Mouse (Mus musculus) stomach, postnatal 0 days (tissue): Measurements from ENCODE around the gene Mthfd1. TPM values are rescaled to one million over a fixed set of nuclear protein-coding genes. Genes with fewer than 3 reads are reported as not detected.
A peak's percentile ranks its signal among the peaks of the same experiment; 100 is the strongest.

Experiments
- ATAC-seq: fragments of 200-750 bp; cut with Nextera tagmentation; 2 replicates; pipeline ENCODE4 v1.8.0; 2017; ENCODE audit not compliant: low FRiP score, low TSS enrichment
- DNase-seq: peaks from one replicate; pipeline ENCODE4 v3.0.0-alpha.2; 2016; ENCODE audit warnings: low spot score
- H3K27ac ChIP-seq: fragments of 300-500 bp; sonication (generic); replicated peaks from 2 replicates; pipeline ENCODE4 v1.5.1; 2014; ENCODE audit warnings: mild to moderate bottlenecking, control low read depth
- H3K27me3 ChIP-seq: fragments of 300-500 bp; sonication (generic); 2 replicates; pipeline ENCODE4 v1.6.1; 2014; ENCODE audit warnings: low read length; ENCODE audit not compliant: control insufficient read depth, insufficient read depth
- H3K36me3 ChIP-seq: fragments of 300-500 bp; sonication (generic); 2 replicates; pipeline ENCODE4 v1.6.1; 2014; ENCODE audit warnings: low read length, mixed read lengths; ENCODE audit not compliant: control insufficient read depth, insufficient read depth
- H3K4me1 ChIP-seq: fragments of 300-500 bp; sonication (generic); replicated peaks from 2 replicates; pipeline ENCODE4 v1.6.1; 2014; ENCODE audit warnings: antibody characterized with exemption; ENCODE audit not compliant: control insufficient read depth, insufficient read depth
- H3K4me2 ChIP-seq: fragments of 300-500 bp; sonication (generic); replicated peaks from 2 replicates; pipeline ENCODE4 v1.6.1; 2014; ENCODE audit warnings: low read depth, mild to moderate bottlenecking, control low read depth, moderate library complexity
- H3K4me3 ChIP-seq: fragments of 300-500 bp; sonication (generic); 2 replicates; pipeline ENCODE4 v1.5.1; 2014; ENCODE audit warnings: low read depth, low read length, control low read depth
- H3K9ac ChIP-seq: fragments of 300-500 bp; sonication (generic); 2 replicates; pipeline ENCODE4 v1.6.1; 2014; ENCODE audit warnings: mild to moderate bottlenecking, low read length, control low read depth, mixed read lengths
- H3K9me3 ChIP-seq: fragments of 300-500 bp; sonication (generic); 2 replicates; pipeline ENCODE4 v1.6.1; 2016; ENCODE audit warnings: low read length; ENCODE audit not compliant: control insufficient read depth
- CTCF ChIP-seq: IDR thresholded peaks from 2 replicates; pipeline ENCODE4 v1.5.1; 2016; ENCODE audit warnings: antibody characterized with exemption, low read depth, mild to moderate bottlenecking, moderate library complexity
- EP300 ChIP-seq: optimal IDR thresholded peaks from 2 replicates; pipeline ENCODE3; 2016; ENCODE audit warnings: antibody characterized with exemption
- WGBS: fragments of 180-500 bp; shearing (Covaris S2); extraction: QIAGEN DNeasy Blood & Tissue Kit; methylation state at CpG from one replicate; pipeline ENCODE4 v1.1.7; 2014; 5-methylcytosine and 5-hydroxymethylcytosine counted together
- polyA plus RNA-seq: library from polyadenylated mRNA; unstranded; fragments of >200 nt; fragmentation: Nextera tagmentation; extraction: Ambion mirVana; gene quantifications from 2 replicates; pipeline ENCODE4 v1.2.1, GENCODE M21; 2015

Gene Mthfd1
- polyA plus RNA-seq, 1 experiment from 2014 or later, result 28.9 TPM

- no peaks in the 10 kb centered on the region for H3K27me3 ChIP-seq
- no peak overlapping the region for H3K9ac ChIP-seq
- H3K4me1 ChIP-seq, result no peaks in the 10 kb centered on the region
- ATAC-seq (no peak), DNase-seq (no peak)
- 84% methylated on average over 8 of the region's 8 CpGs for WGBS
- H3K9me3 ChIP-seq, result no peaks in the 10 kb centered on the region
- no peaks in the 10 kb centered on the region for H3K36me3 ChIP-seq
- TF ChIP-seq CTCF (no peak), EP300 (no peak)
- H3K27ac ChIP-seq, result no peak overlapping the region
- no peak overlapping the region for H3K4me2 ChIP-seq
- no peak overlapping the region for H3K4me3 ChIP-seq
Measured at GRCm38 (mm10) chr12:76244981-76245380, 10.1 kb upstream of the Mthfd1 start.

DNA sequence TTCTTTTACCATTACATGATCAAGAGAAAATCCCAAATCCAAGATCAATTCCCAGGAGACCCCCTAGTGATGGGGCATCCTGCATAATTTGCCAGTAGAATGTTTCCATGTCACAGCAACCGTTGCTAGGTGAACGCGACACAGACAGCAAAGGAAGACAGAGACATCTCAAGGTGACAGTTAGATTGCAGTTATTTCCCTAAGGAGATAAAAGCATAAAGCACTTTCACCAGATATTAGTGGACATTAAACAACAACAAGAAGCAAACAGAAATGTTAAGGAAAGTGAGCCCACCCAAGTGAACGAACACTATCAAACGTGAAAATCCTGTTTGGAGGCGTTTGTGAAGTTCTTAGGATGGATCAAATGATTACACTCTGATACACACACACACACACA is 8.5 kb upstream of the Mthfd1 start, which contains the start of gene Tex21:
TSS of gene Tex21 (minus strand) at position 101 of the 400 bp plus-strand sequence.
- ATAC-seq, result no peak
- H3K4me2 ChIP-seq, result no peak within 1 kb of the TSS
- no peak for DNase-seq

GRCm38 (mm10) chr12:76253090-76253489 is 2.0 kb upstream of the Mthfd1 start:
- Histone ChIP-seq H3K9me3 (no peaks in the 10 kb centered on the region), H3K27me3 (no peaks in the 10 kb centered on the region), H3K4me3 (no peak overlapping the region), H3K4me2 (no peak overlapping the region), H3K9ac (no peak overlapping the region), H3K27ac (no peak overlapping the region), H3K36me3 (no peaks in the 10 kb centered on the region), H3K4me1 (no peaks in the 10 kb centered on the region)
- ATAC-seq (no peak), DNase-seq (no peak)
- WGBS, result 71% methylated on average over 1 of the region's 1 CpGs
- TF ChIP-seq EP300 (no peak), CTCF (no peak)

More for the DNA sequence above, 8.5 kb upstream of the Mthfd1 start, which contains the start of gene Tex21:
- Histone ChIP-seq H3K9ac (no peak within 1 kb of the TSS), H3K4me1 (no peaks in the 10 kb centered on the region), H3K4me3 (no peak within 1 kb of the TSS), H3K27ac (no peak within 1 kb of the TSS), H3K36me3 (no peaks in the 10 kb centered on the region), H3K9me3 (no peaks in the 10 kb centered on the region), H3K27me3 (no peaks in the 10 kb centered on the region)
- TF ChIP-seq EP300 (no peak), CTCF (no peak)
- WGBS, result 81% methylated on average over 6 of the region's 6 CpGs

GRCm38 (mm10) chr12:76253591-76253990 is 1.5 kb upstream of the Mthfd1 start:
- no peak overlapping the region for H3K9ac ChIP-seq
- TF ChIP-seq EP300, result no peak
- no peak for TF ChIP-seq CTCF
- H3K4me1 ChIP-seq, result no peaks in the 10 kb centered on the region
- no peaks in the 10 kb centered on the region for H3K36me3 ChIP-seq
- H3K27ac ChIP-seq, result no peak overlapping the region
- WGBS, result 74% methylated on average over 2 of the region's 2 CpGs
- no peak for ATAC-seq
- no peak overlapping the region for H3K4me3 ChIP-seq
- no peak for DNase-seq
- no peaks in the 10 kb centered on the region for H3K27me3 ChIP-seq
- no peaks in the 10 kb centered on the region for H3K9me3 ChIP-seq
- H3K4me2 ChIP-seq, result no peak overlapping the region

- no peaks in the 10 kb centered on the region for H3K4me1 ChIP-seq
- H3K27me3 ChIP-seq, result no peaks in the 10 kb centered on the region
- WGBS, result 75% methylated on average over 8 of the region's 8 CpGs
- ATAC-seq (no peak), DNase-seq (no peak)
- no peaks in the 10 kb centered on the region for H3K9me3 ChIP-seq
- H3K27ac ChIP-seq, result no peak overlapping the region
- TF ChIP-seq CTCF, result no peak
- no peak for TF ChIP-seq EP300
- no peak overlapping the region for H3K4me3 ChIP-seq
- no peak overlapping the region for H3K4me2 ChIP-seq
- H3K9ac ChIP-seq, result no peak overlapping the region
- H3K36me3 ChIP-seq, result no peaks in the 10 kb centered on the region
Measured at GRCm38 (mm10) chr12:76253991-76254390, 1.1 kb upstream of the Mthfd1 start.

DNA sequence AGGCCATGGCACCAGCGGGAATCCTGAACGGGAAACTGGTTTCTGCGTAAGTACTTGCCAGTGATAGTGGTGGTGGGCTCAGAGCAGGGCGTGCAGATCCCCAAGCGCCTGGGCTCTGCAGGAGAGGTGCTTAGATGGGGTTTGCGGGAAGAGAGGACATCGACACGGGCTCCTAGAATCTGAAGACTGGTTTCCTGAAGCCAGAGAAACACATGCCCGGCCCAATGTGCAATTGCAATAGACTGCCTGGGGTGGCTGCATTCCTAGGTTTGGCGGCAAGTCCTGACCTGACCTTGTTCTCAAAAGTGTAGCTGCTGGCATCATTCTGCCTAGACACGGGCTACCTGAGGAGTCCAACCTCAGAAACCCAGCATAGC is 389 bp downstream of the Mthfd1 start:
- peak overlapping the region; percentile 57 for H3K4me3 ChIP-seq
- peak overlapping the region; percentile 74 for H3K9ac ChIP-seq
- 0% methylated on average over 11 of the region's 11 CpGs for WGBS
- H3K4me2 ChIP-seq, result peak overlapping the region; percentile 98
- TF ChIP-seq EP300 (no peak), CTCF (0 out of 2 replicates have a peak, but pooled peaks have one; percentile 3)
- no peaks in the 10 kb centered on the region for H3K27me3 ChIP-seq
- no peaks in the 10 kb centered on the region for H3K4me1 ChIP-seq
- DNase-seq (peak; percentile 54), ATAC-seq (peak; percentile 39)
- no peaks in the 10 kb centered on the region for H3K9me3 ChIP-seq
- no peaks in the 10 kb centered on the region for H3K36me3 ChIP-seq
- H3K27ac ChIP-seq, result peak overlapping the region; percentile 89
